Mouse (Mus musculus): ENCODE data around the gene Dcaf12.

The Dcaf12 gene

DNA sequence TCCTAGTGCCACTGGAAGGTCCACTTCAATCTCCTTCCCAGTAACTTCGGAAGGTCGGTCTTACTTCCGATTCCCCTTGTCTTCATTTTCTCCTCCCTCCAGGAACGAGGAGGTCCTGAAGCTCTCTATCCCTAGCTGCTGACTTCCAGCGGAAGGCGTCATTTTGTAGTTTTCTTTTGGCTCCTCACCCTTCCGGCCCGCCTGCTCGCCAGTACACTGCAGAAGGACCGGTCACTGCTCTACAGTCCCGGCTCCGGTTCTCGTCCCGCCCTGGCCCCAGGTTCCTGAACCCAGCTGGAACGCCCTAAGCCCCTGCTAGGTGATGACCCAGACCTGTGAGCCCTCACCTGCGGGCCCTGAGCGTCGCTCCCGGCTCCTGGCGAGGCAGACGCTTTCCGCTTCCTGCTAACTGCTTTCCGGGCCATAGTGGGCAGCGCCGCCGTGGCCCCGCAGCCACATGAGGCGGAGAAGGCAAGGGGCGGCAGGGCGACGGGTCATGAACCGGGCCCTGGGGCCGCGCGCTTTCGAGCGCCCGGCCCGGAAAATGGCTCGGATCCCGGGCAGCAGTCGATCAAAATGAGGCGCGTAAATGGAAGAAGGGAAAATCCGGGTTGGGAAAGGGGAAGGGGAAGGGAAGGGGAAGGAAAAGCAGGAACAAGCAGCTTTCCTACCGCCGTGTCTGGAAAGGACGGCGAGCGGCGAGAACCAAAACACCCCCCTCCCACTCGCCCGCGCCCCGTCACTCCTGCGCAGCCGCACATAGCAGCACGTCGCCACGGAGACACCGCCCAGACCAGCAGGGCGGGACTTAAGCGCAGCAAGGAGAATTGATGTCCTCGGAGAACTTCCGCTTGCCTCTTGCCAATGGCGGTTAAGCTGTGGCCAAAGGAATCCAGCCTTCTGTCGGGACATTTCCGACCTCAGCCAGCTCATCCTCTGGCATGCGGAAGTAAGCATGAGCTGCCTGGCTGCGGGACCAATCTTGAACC lies at the start of gene Dcaf12:
Dcaf12 (minus strand) TSS at position 749 of the 989 bp plus-strand sequence.
- peak; percentile 97 to 98 for DNase-seq

DNA sequence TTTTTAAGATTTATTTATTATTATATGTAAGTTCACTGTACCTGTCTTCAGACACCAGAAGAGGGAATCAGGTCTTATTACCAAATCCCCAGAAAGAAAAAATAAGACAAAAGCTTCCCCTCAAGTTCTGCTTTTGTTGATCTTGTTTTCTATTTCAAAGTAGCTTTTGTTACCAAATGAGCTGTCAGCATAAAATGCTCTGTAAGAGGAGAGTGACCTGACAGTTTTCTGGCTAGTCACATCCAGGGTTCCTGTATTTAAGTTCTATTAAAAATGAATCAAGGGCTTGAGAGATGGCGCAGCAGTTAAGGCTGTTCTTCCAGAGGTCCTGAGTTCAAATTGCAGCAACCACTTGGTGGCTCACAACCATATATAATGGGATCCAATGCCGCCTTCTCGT lies 46.4 kb upstream of the Dcaf12 start:
- no peak for DNase-seq

GRCm38 (mm10) chr4:41359358-41359757 lies 44.7 kb upstream of the Dcaf12 start:
- no peak for DNase-seq

DNA sequence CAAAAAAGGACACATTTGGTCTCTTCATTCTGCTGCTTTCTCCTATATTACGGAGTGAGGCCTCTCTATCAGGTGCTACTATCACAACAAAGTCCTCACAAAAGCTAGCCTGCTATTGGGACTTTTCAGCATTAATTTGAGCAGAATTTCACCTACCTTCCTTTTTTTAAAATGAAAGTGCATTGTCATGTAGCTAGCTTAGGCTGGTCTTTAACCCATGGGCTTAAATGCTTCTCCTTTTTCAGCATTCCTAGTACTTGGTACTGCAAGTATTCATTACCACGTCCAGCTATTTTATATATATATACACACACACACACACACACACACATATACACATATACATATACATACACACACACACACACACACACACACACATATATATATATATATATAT lies 44.0 kb upstream of the Dcaf12 start:
- no peak for DNase-seq

DNA sequence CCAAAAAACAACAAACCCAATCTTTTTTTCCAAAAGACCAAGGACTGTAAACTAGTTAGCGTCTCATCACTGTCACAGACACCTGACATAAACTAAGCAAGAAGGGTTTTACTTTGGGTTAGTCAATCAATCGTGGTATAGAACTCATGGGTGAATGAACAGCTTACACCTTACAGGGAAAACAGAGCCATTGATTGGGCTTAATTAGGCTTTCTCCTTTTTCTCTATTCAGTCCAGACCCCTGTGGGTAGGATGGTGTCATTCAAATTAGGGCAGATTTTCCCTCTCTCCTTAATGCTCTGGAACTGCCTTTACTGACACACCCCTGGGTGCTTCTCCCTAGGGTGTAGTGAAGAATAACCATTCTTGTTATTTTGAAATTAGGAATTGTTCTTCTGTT lies 42.5 kb upstream of the Dcaf12 start:
- DNase-seq, result no peak

DNA sequence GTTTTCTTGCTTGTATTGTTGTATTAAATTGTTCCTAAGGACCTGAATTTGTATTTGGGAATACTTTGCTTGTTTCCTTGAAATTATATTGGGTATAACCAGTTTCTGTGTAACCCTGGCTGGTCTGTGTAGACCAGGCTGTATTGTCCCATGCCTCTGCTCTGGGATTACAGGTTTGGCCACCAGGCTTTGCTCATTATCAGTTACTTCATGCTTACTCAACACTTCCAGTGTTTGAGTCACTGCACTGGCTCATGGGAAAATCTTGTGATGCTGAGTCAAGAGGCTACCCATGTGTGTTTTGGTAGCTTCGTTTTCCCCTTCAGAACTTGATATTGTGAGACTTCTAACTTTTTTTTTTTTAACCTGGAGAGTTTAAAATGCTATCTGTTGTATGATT lies 38.6 kb upstream of the Dcaf12 start:
- DNase-seq, result no peak

DNA sequence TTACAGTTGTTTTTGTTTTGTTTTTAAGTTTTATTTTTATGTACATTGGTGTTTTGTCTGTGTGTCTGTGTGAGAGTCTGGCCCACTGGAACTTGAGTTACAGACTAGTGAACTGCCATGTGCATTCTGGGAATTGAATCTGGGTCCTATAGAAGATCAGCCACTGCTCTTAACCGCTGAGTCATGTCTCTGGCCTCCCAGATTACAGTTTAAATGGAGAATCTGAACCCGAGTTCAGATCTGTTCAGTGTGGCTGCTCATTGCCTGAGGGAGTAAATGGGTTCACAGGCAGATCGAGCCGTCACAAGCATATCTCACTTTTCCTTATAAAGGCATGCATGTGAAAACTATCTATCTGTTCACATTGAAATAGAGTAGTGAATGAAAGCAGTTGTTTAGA lies 38.1 kb upstream of the Dcaf12 start:
- DNase-seq, result no peak

- DNase-seq, result peak; percentile 54 to 81
Measured at GRCm38 (mm10) chr4:41349199-41349591, 34.5 kb upstream of the Dcaf12 start.

GRCm38 (mm10) chr4:41348584-41349198 lies 34.0 kb upstream of the Dcaf12 start, which contains the start of gene Ubap1:
TSS of gene Ubap1 (plus strand) at chr4:41348996.
- DNase-seq, result peak; percentile 96 to 97

GRCm38 (mm10) chr4:41347839-41348238 lies 33.1 kb upstream of the Dcaf12 start:
- no peak for DNase-seq

DNA sequence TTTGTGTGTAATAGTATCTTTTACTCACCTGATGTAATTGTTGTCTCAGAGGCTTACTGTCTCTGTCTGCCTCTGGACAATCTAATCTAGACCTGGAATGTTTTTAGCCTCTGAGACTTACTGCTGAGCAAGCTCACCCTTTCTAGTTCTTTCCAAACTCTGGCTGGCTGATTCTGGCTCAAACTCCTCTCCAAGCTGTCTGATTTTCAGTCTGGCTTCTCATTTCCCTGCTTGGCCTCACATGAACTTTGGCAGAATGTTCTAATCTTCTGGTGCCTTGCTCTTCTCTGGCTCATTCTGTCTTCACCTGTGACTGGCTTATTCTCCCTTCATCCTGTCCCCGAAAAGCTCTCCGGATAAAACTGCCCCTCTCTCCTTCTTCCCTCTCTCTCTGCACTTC lies 31.3 kb upstream of the Dcaf12 start:
- peak; percentile 59 to 80 for DNase-seq

DNA sequence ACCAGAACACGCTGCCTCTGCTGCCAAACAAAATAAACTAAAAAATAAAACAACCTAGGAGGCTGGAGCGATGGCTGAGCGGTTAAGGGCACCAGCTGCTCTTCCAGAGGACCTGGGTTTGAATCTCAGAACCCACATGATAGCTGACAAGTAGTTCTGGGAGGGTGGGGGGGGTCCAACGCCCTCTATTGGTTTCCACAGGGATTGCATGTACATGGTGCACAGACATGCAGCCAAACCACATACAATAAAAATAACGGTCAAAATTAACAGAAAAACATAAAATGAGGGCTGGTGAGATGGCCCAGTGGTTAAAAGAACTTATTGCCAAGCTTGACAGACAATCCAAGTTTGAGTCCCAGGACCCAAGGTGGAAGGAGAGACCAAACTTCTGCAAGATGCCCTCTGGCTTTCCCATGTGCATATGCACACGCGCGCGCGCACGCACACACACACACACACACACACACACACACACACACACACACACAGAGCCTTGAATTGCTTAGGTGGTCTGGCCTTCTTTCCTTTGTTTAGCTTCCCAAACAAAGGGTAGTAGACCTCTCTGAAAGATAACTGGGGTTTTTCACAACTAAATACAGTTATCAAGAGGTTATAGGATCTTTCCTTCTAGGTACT lies 26.3 kb upstream of the Dcaf12 start:
- DNase-seq, result no peak

- no peak for DNase-seq
Measured at GRCm38 (mm10) chr4:41336546-41336945, 21.9 kb upstream of the Dcaf12 start.

- peak; percentile 70 to 85 for DNase-seq
Measured at GRCm38 (mm10) chr4:41331698-41332421, 17.2 kb upstream of the Dcaf12 start.

GRCm38 (mm10) chr4:41331085-41331484 lies 16.4 kb upstream of the Dcaf12 start:
- DNase-seq, result peak; percentile 35 to 41

DNA sequence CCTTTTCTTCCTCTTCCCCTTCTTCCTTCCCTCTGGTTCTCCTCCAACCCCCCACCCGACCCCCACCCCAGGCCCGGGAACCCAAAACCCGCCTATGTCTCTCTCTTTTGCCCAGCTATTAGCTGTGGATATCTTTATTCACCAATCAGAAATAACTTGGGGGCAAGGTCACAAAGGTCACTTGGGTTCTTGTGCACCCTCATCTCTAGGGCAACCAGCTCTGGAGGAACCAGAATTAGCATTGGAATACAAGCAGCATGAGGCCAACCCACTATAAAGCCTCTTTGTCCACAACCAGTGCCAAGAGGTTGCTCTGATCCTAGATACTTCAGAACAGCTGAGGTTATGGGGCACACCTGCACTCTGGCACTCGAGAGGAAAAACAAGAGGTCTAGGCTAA lies 14.8 kb upstream of the Dcaf12 start:
- DNase-seq, result no peak

DNA sequence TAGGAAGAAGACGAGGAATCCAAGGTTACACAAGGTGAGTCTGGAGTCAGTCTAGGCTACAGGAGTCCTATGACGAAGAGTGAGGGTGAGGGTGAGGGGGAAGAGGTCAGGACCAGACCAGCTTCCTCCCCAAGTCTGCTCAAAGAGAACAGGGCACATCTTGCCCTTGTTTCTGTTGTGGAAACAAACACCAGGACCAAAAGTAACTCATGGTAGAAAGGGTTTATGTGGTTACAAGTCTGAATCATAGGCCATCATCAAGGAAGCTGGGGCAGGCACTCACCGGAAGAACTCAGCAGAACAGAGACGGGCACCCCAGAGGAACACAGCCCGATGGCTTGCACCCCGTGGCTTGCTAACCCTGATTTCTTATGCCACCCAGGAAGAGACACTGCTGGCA lies 12.2 kb upstream of the Dcaf12 start:
- no peak for DNase-seq

DNA sequence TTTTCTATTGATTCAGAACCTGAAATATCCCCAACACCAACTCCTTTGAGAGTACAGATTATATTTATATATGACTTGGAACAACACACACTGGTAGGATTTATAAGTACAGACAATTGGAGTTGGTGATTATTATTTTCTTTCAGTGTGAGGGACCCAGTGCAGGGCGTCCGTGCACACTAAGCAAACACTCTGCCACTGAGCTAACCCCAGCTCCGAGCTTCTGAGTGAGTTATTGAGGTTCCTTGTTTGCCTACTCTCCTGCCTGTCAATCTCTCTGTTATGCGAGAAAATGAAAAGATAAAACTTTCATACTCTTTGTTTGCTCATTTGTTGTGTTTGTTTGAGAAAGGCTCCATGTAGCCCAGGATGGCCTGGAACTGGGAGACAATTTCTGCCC lies 6.3 kb upstream of the Dcaf12 start:
- no peak for DNase-seq

- DNase-seq, result peak; percentile 14 to 44
Measured at GRCm38 (mm10) chr4:41318267-41318666, 3.6 kb upstream of the Dcaf12 start.

GRCm38 (mm10) chr4:41315173-41315572 lies 484 bp upstream of the Dcaf12 start:
- peak in 1 of 2 experiments; percentile 9 for DNase-seq

DNA sequence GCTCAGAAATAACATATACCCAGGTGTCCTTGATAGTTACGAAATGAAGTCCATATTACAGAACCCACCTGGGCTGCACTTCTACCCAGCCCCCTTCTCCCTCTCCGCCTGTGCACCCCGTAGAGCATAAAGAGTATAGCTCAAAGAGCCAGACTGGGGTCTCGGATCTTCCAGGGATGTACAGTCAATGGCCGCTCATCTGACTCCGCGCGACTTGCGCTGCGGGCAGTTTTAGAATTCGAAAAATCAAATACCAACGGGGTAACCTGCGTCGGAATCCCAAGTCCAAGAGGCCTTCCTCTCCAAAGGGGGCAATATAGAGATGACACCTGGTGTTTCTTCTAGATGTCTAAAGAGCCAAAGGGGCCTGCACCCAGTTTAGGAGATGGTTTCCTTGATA lies 967 bp downstream of the Dcaf12 start:
- no peak for DNase-seq

Measured in kidney, postnatal 25 days (tissue).